In the genomic region with DNA sequence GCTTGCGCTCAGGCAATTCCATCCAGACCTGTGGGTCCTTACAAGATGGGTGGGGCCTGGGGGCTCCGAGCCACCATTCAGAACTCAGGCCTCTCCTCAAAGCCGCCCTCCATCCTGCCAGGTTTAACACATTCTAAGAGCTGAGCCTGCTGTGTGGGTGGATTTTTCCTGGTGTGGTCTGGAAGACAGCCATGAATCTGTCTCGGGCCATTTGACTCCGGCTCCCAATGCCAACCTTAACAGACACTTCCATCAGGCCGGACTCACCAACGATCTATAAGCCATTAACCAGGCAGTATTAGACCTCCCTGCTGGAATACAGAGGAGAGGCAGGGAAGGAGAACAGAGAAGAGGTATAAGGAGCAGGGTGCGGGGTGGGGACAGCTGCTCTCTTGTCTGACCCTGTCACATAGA, we compare ENCODE assay signal across 13 mouse cellular contexts.
DNase-seq lines count a peak whose midpoint lies in the region; ATAC-seq and TF ChIP-seq lines count a peak whose summit lies in the region.
"Had no signal": no experiment of that assay in that cellular context is flagged by ENCODE, and none has a peak within 500 bp of the region (broad histone marks: within the 10 kb centered on the region; RNA-seq: fewer than 3 reads in every experiment).

No protein-coding gene starts in this region.

- no peak for ATAC-seq in neural tube, embryonic 11.5 days (ENCODE audit: insufficient read depth, low FRiP score, low TSS enrichment)
- ATAC-seq in forebrain, embryonic 16.5 days: no peak
- no peak for ATAC-seq in megakaryocyte-erythroid progenitor cell, adult 5-6 weeks (replicated peaks; ENCODE audit: low FRiP score, low TSS enrichment, poor library complexity, severe bottlenecking)
- ATAC-seq: inflammation-experienced regulatory T-cells, adult 6 months had no signal

- TF ChIP-seq CTCF in gastrocnemius, adult 2 months (IDR thresholded peaks at IDR 0.05): no peak

- H3K9me3 ChIP-seq in neural tube, embryonic 11.5 days (ENCODE audit: control insufficient read depth, low read length): no peaks in the 10 kb centered on the region
- H3K9me3 ChIP-seq in forebrain, embryonic 16.5 days (ENCODE audit: control insufficient read depth, low read length): no peaks in the 10 kb centered on the region; the same call in 1 of the 2 replicates
- H3K9me3 ChIP-seq: heart, embryonic 13.5 days; lung, embryonic 15.5 days had no signal

- H3K27ac ChIP-seq in gastrocnemius, adult 2 months: no peak overlapping the region
- no peak overlapping the region for H3K27ac ChIP-seq in neural tube, embryonic 11.5 days (ENCODE audit: low read depth, low read length)
- H3K27ac ChIP-seq in forebrain, embryonic 16.5 days (ENCODE audit: low read length): no peak overlapping the region
- H3K27ac ChIP-seq: heart, embryonic 13.5 days; lung, embryonic 15.5 days had no signal

- H3K4me1 ChIP-seq in neural tube, embryonic 11.5 days (ENCODE audit: control insufficient read depth, insufficient read depth, low read length): 0 out of 2 replicates have a peak, but pooled peaks cover 4% of the 10 kb centered on the region
- peaks cover 12% of the 10 kb centered on the region for H3K4me1 ChIP-seq in forebrain, embryonic 16.5 days (replicated peaks; ENCODE audit: control insufficient read depth, insufficient read depth, low read length)
- H3K4me1 ChIP-seq: heart, embryonic 13.5 days had no signal

- H3K4me3 ChIP-seq in gastrocnemius, adult 2 months: no peak overlapping the region
- no peak overlapping the region for H3K4me3 ChIP-seq in neural tube, embryonic 11.5 days (ENCODE audit: low read depth, low read length)
- no peak overlapping the region for H3K4me3 ChIP-seq in forebrain, embryonic 16.5 days (replicated peaks; ENCODE audit: low read length)
- H3K4me3 ChIP-seq: heart, embryonic 13.5 days; lung, embryonic 15.5 days had no signal

- no peaks in the 10 kb centered on the region for H3K36me3 ChIP-seq in neural tube, embryonic 11.5 days (ENCODE audit: control insufficient read depth, insufficient read depth, low read length)
- no peaks in the 10 kb centered on the region for H3K36me3 ChIP-seq in forebrain, embryonic 16.5 days (ENCODE audit: control insufficient read depth, insufficient read depth)
- H3K36me3 ChIP-seq: heart, embryonic 13.5 days; lung, embryonic 15.5 days had no signal

- H3K27me3 ChIP-seq in neural tube, embryonic 11.5 days (ENCODE audit: control insufficient read depth, insufficient read depth, low read length): no peaks in the 10 kb centered on the region
- H3K27me3 ChIP-seq in forebrain, embryonic 16.5 days (replicated peaks; ENCODE audit: control insufficient read depth, insufficient read depth, low read length): no peaks in the 10 kb centered on the region
- H3K27me3 ChIP-seq: heart, embryonic 13.5 days had no signal

- no peak overlapping the region for H3K9ac ChIP-seq in neural tube, embryonic 11.5 days (ENCODE audit: low read length)
- no peak overlapping the region for H3K9ac ChIP-seq in forebrain, embryonic 16.5 days (replicated peaks; ENCODE audit: low read depth, low read length)
- H3K9ac ChIP-seq: heart, embryonic 13.5 days; lung, embryonic 15.5 days had no signal

- DNase-seq in gastrocnemius, adult 2 months: peak; percentile 26
- DNase-seq in gastrocnemius, postnatal 36 days: no peak
- DNase-seq in neural tube, embryonic 11.5 days (ENCODE audit: low spot score): peak; percentile 29
- no peak for DNase-seq in neural tube, embryonic 10.5 days (ENCODE audit: extremely low spot score, low spot score)
- peak; percentile 54 for DNase-seq in kidney, adult 9 months
- DNase-seq: liver; midbrain, embryonic 14.5 days; right cerebral cortex, postnatal 4 days had no signal

- WGBS in neural tube, embryonic 11.5 days: 38% methylated on average over 8 of the region's 8 CpGs
- WGBS in forebrain, embryonic 16.5 days: 46% methylated on average over 8 of the region's 8 CpGs

- H3K4me2 ChIP-seq in neural tube, embryonic 11.5 days (ENCODE audit: low read depth): no peak overlapping the region
- H3K4me2 ChIP-seq in forebrain, embryonic 16.5 days (ENCODE audit: low read length): no peak overlapping the region
- H3K4me2 ChIP-seq: heart, embryonic 13.5 days; lung, embryonic 15.5 days had no signal

- intact Hi-C loops in gastrocnemius, adult 2 months (cut with DNase I): no loop called here
- intact Hi-C loops in gastrocnemius, postnatal 36 days (cut with DNase I): no loop called here

Comparison
In these comparisons a context has a peak if more than half of its experiments do, and no peak if none do; other contexts are left out.
1. DNase-seq: peak in gastrocnemius, adult 2 months (single experiment), neural tube, embryonic 11.5 days (single experiment) and kidney, adult 9 months (single experiment); none in gastrocnemius, postnatal 36 days (0 of 2) and neural tube, embryonic 10.5 days (single experiment).